15 mouse cellular contexts compared by ENCODE assay signal in genomic region chr19:41822589-41822988, GRCm38 (mm10).
"Had no signal": no experiment of that assay in that cellular context is flagged by ENCODE, and none has a peak within 500 bp of the region (broad histone marks: within the 10 kb centered on the region; RNA-seq: fewer than 3 reads in every experiment).

No protein-coding gene starts in this region.

- H3K4me1 ChIP-seq: midbrain, embryonic 12.5 days; neural tube, embryonic 12.5 days; stomach, embryonic 15.5 days had no signal

- H3K4me2 ChIP-seq: lung, embryonic 15.5 days; midbrain, embryonic 12.5 days; neural tube, embryonic 12.5 days; stomach, embryonic 15.5 days had no signal

- ATAC-seq: lung, postnatal 0 days had no signal

- H3K9me3 ChIP-seq: lung, embryonic 15.5 days; megakaryocyte, embryonic 14.5 days; midbrain, embryonic 12.5 days; neural tube, embryonic 12.5 days; stomach, embryonic 15.5 days had no signal

- H3K27me3 ChIP-seq: lung, embryonic 15.5 days; megakaryocyte, embryonic 14.5 days; neural tube, embryonic 12.5 days; stomach, embryonic 15.5 days had no signal

- H3K36me3 ChIP-seq: lung, embryonic 15.5 days; midbrain, embryonic 12.5 days; neural tube, embryonic 12.5 days; stomach, embryonic 15.5 days had no signal

- H3K9ac ChIP-seq: lung, embryonic 15.5 days; midbrain, embryonic 12.5 days; neural tube, embryonic 12.5 days; stomach, embryonic 15.5 days had no signal

- H3K27ac ChIP-seq: lung, embryonic 15.5 days; macrophage; midbrain, embryonic 12.5 days; neural tube, embryonic 12.5 days; stomach, embryonic 15.5 days; stomach, postnatal 0 days had no signal

- H3K4me3 ChIP-seq: lung, embryonic 15.5 days; megakaryocyte, embryonic 14.5 days; midbrain, embryonic 12.5 days; neural tube, embryonic 12.5 days; stomach, embryonic 15.5 days had no signal

- DNase-seq: lung, adult 2 months; lung, postnatal 14 days; lung, postnatal 36 days; midbrain, embryonic 14.5 days; right cerebral cortex, postnatal 14 days; thymus, postnatal 25 days; thymus, postnatal 4 days had no signal
